Mouse (Mus musculus) erythroblast, embryonic 14.5 days (primary cell): ENCODE measurements around the gene Ins2. TPM values are rescaled to one million over a fixed set of nuclear protein-coding genes. Genes with fewer than 3 reads are reported as not detected.

Experiments used
- H3K27me3 ChIP-seq: 2 replicates; pipeline ENCODE4 v1.6.1; 2012; ENCODE audit warnings: inconsistent platforms; ENCODE audit not compliant: control insufficient read depth
- H3K36me3 ChIP-seq: 2 replicates; pipeline ENCODE4 v1.6.1; 2012; ENCODE audit warnings: mild to moderate bottlenecking, inconsistent platforms; ENCODE audit not compliant: control insufficient read depth
- H3K4me1 ChIP-seq: 2 replicates; pipeline ENCODE4 v1.6.1; 2012; ENCODE audit warnings: inconsistent platforms; ENCODE audit not compliant: control insufficient read depth
- H3K4me3 ChIP-seq: replicated peaks from 2 replicates; pipeline ENCODE3; 2012; ENCODE audit warnings: moderate library complexity, mild to moderate bottlenecking, inconsistent platforms
- H3K9me3 ChIP-seq: 2 replicates; pipeline ENCODE4 v1.6.1; 2012; ENCODE audit warnings: low read length, inconsistent platforms, mixed read lengths; ENCODE audit not compliant: control insufficient read depth
- GATA1 ChIP-seq: IDR thresholded peaks from 2 replicates; pipeline ENCODE4 v1.6.1; 2012; ENCODE audit warnings: low read length, inconsistent platforms, mixed read lengths
- TAL1 ChIP-seq: IDR thresholded peaks from 3 replicates; pipeline ENCODE4 v1.6.1; 2012; ENCODE audit warnings: low read length, inconsistent platforms, mixed read lengths
- polyA plus RNA-seq: library from polyadenylated mRNA; stranded (reverse); fragments of >175 nt; gene quantifications from 2 replicates; pipeline ENCODE4 v1.2.3, GENCODE M21; 2012

Ins2 gene
- polyA plus RNA-seq, 1 experiment: not detected

GRCm38 (mm10) chr7:142659767-142660650, 83.2 kb downstream of the Ins2 start:
- peaks cover 100% of the 10 kb centered on the region for H3K27me3 ChIP-seq
- peaks cover 4% of the 10 kb centered on the region; the same call in 1 of the 2 replicates for H3K9me3 ChIP-seq
- TF ChIP-seq TAL1: no peak
- no peak for TF ChIP-seq GATA1
- H3K4me1 ChIP-seq: peaks cover 4% of the 10 kb centered on the region; the same call in 1 of the 2 replicates
- peak overlapping the region; percentile 48 for H3K4me3 ChIP-seq
- H3K36me3 ChIP-seq: no peaks in the 10 kb centered on the region; the same call in 1 of the 2 replicates

DNA sequence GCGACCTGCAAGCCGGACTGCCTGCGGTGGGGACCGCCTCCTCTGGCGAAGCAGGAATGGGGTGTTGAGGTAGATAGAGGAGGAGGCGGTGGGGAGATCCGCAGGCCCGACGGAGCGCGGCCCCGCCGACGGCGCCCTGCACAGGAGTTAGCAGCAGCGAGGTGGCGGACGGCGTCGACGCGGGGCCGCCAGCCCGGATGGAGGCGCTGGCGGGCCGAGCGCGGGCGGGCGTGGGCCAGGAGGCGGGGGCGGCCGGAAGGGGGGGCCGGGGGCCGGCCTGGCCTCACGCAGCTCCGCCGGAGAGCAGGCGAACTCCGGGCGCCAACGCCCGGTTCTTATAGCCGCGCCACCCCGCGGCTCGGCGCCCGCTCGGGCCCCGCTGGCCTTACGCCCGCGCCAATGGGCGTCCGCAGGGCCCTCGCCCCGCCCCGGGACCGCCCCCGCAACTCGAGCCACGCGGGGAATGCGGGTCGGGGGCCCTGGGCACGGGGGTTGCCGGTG, 84.0 kb downstream of the Ins2 start:
- Histone ChIP-seq H3K4me3 (peak overlapping the region; percentile 51), H3K9me3 (peaks cover 4% of the 10 kb centered on the region; the same call in 1 of the 2 replicates), H3K36me3 (no peaks in the 10 kb centered on the region; the same call in 1 of the 2 replicates), H3K4me1 (peaks cover 4% of the 10 kb centered on the region; the same call in 1 of the 2 replicates), H3K27me3 (peaks cover 100% of the 10 kb centered on the region)
- TF ChIP-seq GATA1 (no peak), TAL1 (no peak)

- Histone ChIP-seq H3K27me3 (peaks cover 100% of the 10 kb centered on the region), H3K9me3 (peaks cover 4% of the 10 kb centered on the region; the same call in 1 of the 2 replicates), H3K36me3 (no peaks in the 10 kb centered on the region; the same call in 1 of the 2 replicates), H3K4me1 (peaks cover 4% of the 10 kb centered on the region; the same call in 1 of the 2 replicates), H3K4me3 (peak overlapping the region; percentile 51)
- TF ChIP-seq TAL1: no peak
- no peak for TF ChIP-seq GATA1
These were observed 84.5 kb downstream of the Ins2 start for GRCm38 (mm10) chr7:142658681-142659180.

GRCm38 (mm10) chr7:142657821-142658614, 85.2 kb downstream of the Ins2 start:
- peaks cover 4% of the 10 kb centered on the region; the same call in 1 of the 2 replicates for H3K4me1 ChIP-seq
- no peaks in the 10 kb centered on the region; the same call in 1 of the 2 replicates for H3K36me3 ChIP-seq
- peaks cover 95% of the 10 kb centered on the region for H3K27me3 ChIP-seq
- no peak for TF ChIP-seq GATA1
- no peak for TF ChIP-seq TAL1
- H3K4me3 ChIP-seq: peak overlapping the region; percentile 51
- peaks cover 4% of the 10 kb centered on the region; the same call in 1 of the 2 replicates for H3K9me3 ChIP-seq

GRCm38 (mm10) chr7:142657341-142657791, 85.8 kb downstream of the Ins2 start:
- H3K9me3 ChIP-seq: peaks cover 4% of the 10 kb centered on the region; the same call in 1 of the 2 replicates
- no peak for TF ChIP-seq TAL1
- no peak for TF ChIP-seq GATA1
- H3K4me1 ChIP-seq: peaks cover 4% of the 10 kb centered on the region; the same call in 1 of the 2 replicates
- peaks cover 92% of the 10 kb centered on the region for H3K27me3 ChIP-seq
- no peaks in the 10 kb centered on the region; the same call in 1 of the 2 replicates for H3K36me3 ChIP-seq
- H3K4me3 ChIP-seq: peak overlapping the region; percentile 45

- TF ChIP-seq TAL1 (no peak), GATA1 (no peak)
- Histone ChIP-seq H3K9me3 (peaks cover 4% of the 10 kb centered on the region; the same call in 1 of the 2 replicates), H3K36me3 (no peaks in the 10 kb centered on the region; the same call in 1 of the 2 replicates), H3K27me3 (peaks cover 79% of the 10 kb centered on the region), H3K4me3 (peak overlapping the region; percentile 45), H3K4me1 (peaks cover 4% of the 10 kb centered on the region; the same call in 1 of the 2 replicates)
These were observed 87.1 kb downstream of the Ins2 start for GRCm38 (mm10) chr7:142656055-142656454.

GRCm38 (mm10) chr7:142655633-142656032, 87.5 kb downstream of the Ins2 start:
- H3K9me3 ChIP-seq: no peaks in the 10 kb centered on the region; the same call in 1 of the 2 replicates
- H3K27me3 ChIP-seq: peaks cover 75% of the 10 kb centered on the region
- TF ChIP-seq GATA1 (no peak), TAL1 (no peak)
- H3K4me1 ChIP-seq: peaks cover 4% of the 10 kb centered on the region; the same call in 1 of the 2 replicates
- H3K4me3 ChIP-seq: peak overlapping the region; percentile 18
- H3K36me3 ChIP-seq: no peaks in the 10 kb centered on the region; the same call in 1 of the 2 replicates

DNA sequence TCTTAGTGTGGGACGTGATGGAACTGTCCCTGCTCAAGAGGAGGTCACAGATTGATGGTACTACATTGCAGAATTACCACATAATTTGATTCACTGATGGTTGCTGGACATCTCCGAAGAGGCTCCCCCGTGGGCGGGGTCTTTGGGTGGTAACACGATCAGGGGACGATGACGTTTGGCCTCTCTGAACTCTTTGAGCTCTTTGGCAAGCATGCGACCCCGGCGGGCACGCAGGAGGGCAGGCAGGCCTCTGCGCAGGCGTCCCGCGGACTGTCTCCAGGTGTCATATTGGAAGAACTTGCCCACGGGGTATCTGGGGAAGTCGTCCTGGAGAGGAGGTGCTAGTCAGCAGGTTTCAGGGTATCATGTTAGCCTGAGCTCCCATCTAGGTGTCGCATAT, 89.5 kb downstream of the Ins2 start:
- Histone ChIP-seq H3K4me3 (no peak overlapping the region), H3K27me3 (peaks cover 56% of the 10 kb centered on the region), H3K9me3 (no peaks in the 10 kb centered on the region), H3K4me1 (0 out of 2 replicates have a peak, but pooled peaks cover under 1% of the 10 kb centered on the region), H3K36me3 (no peaks in the 10 kb centered on the region; the same call in 1 of the 2 replicates)
- TF ChIP-seq GATA1 (no peak), TAL1 (no peak)
